Mouse (Mus musculus) heart, postnatal 0 days (tissue): ENCODE data around the gene Eln.

ENCODE experiments used
- CTCF ChIP-seq: IDR thresholded peaks from 2 replicates; pipeline ENCODE4 v1.5.1; 2016; ENCODE audit warnings: antibody characterized with exemption, control low read depth, low read depth
- EP300 ChIP-seq: IDR thresholded peaks from 2 replicates; pipeline ENCODE4 v1.6.1; 2016; ENCODE audit warnings: antibody characterized with exemption, low read depth

DNA sequence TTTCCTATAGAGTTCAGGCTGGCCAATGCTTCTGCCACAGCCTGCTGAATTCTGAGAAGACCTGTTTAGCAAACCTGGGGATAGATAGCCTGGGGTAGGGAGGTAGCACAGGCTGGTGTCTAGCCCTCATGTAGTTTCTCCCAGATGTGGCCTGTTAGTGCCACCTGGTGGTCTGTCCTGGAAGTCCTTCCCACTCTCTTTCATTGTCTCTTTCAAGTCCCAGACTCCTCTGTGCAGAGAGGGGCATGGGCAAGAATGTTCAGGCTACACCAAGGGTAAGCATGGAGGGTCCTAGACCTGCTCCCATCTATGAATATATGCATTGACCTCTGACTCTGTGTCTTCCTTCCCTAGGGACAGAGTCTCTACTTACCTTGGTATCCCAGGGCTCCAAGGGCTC is 43.0 kb downstream of the Eln start:
- TF ChIP-seq CTCF = peak; percentile 85
- TF ChIP-seq EP300 = no peak
